Mouse (Mus musculus): ENCODE data around the gene Lsmem1.

DNA sequence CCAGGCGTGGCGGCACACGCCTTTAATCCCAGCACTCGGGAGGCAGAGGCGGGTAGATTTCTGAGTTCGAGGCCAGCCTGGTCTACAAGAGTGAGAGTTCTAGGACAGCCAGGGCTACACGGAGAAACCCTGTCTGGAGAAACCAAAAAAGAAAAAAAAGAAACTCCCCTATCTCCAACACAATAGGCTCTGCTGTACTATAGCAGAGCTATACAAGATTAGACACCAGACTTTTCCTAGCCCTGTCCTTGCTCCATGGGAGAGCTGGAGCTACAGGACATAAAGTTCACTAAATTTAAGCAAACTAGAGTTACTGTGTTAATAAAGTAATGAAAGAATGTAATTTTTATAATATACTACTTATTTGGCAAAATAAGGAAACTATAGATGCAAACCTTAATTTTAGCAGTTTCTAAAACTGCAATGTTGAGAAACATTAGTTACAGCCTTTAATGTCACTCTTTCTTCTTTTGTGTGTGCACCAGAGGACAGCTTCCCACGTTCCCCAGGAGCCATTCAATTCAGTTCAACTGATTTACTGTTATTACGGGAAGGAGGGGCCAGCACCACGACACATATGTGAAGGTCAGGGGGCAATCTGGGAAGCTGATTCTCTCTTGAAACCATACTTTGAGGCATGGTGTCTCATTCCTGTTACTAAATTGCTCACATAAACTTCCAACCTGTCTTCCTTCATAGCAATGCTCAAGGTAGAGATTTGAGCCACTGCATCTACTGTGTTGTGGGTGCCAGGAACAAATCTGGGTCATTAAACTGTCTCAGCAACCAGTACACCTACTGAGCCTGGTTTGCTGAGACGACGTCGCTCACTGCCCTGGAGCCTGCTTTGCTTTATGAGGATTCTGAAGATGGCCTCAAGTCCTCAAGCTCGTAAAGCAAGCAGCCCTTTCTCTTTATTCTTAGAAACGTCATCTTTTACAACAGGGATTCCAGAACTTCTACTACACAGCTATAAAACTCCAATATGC lies 15.9 kb upstream of the Lsmem1 start:
- no peak for TF ChIP-seq CTCF (IDR thresholded peaks at IDR 0.05; ENCODE audit: borderline replicate concordance, extremely low read depth, insufficient read depth, insufficient read length)
- no peak for TF ChIP-seq POLR2A (IDR thresholded peaks at IDR 0.05; ENCODE audit: borderline replicate concordance, extremely low read depth, insufficient read depth, insufficient read length, poor library complexity, severe bottlenecking)

Measured in brain, embryonic 14.5 days (tissue).